Mouse (Mus musculus) stomach, embryonic 16.5 days (tissue): ENCODE measurements at regions not wholly inside any gene's neighbourhood (a gene's known extent, or its start where the extent isn't known, plus 50 kb on each side); places are given as distances from the start of the nearest gene placed in this dataset.
A peak's percentile ranks its signal among the peaks of the same experiment; 100 is the strongest.

Experiments
- ATAC-seq: fragments of 200-750 bp; cut with Nextera tagmentation; 2 replicates; pipeline ENCODE4 v1.8.0; 2017; ENCODE audit warnings: moderate number of reproducible peaks, moderate TSS enrichment; ENCODE audit not compliant: insufficient read depth, low FRiP score
- H3K27ac ChIP-seq: fragments of 300-500 bp; sonication (generic); 2 replicates; pipeline ENCODE4 v1.5.1; 2014; ENCODE audit warnings: low read length
- H3K27me3 ChIP-seq: fragments of 300-500 bp; sonication (generic); 2 replicates; pipeline ENCODE4 v1.6.1; 2014; ENCODE audit warnings: low read length, control low read depth, mixed read lengths; ENCODE audit not compliant: control insufficient read depth, insufficient read depth
- H3K36me3 ChIP-seq: fragments of 300-500 bp; sonication (generic); 2 replicates; pipeline ENCODE4 v1.6.1; 2014; ENCODE audit warnings: low read length; ENCODE audit not compliant: control insufficient read depth, insufficient read depth
- H3K4me1 ChIP-seq: fragments of 300-500 bp; sonication (generic); 2 replicates; pipeline ENCODE4 v1.6.1; 2014; ENCODE audit warnings: low read length, control low read depth, mixed read lengths; ENCODE audit not compliant: control insufficient read depth, insufficient read depth
- H3K4me2 ChIP-seq: fragments of 300-500 bp; sonication (generic); 2 replicates; pipeline ENCODE4 v1.6.1; 2014; ENCODE audit warnings: low read depth, low read length, mixed read lengths
- H3K4me3 ChIP-seq: fragments of 300-500 bp; sonication (generic); replicated peaks from 2 replicates; pipeline ENCODE4 v1.5.1; 2014; ENCODE audit warnings: mild to moderate bottlenecking, low read length
- H3K9ac ChIP-seq: fragments of 300-500 bp; sonication (generic); 2 replicates; pipeline ENCODE4 v1.6.1; 2014; ENCODE audit warnings: low read length
- H3K9me3 ChIP-seq: fragments of 300-500 bp; sonication (generic); replicated peaks from 2 replicates; pipeline ENCODE4 v1.6.1; 2016; ENCODE audit warnings: low read length, control low read depth; ENCODE audit not compliant: control insufficient read depth
- WGBS: fragments of 180-500 bp; shearing (Covaris S2); extraction: QIAGEN DNeasy Blood & Tissue Kit; methylation state at CpG from one replicate; pipeline ENCODE4 v1.1.7; 2014; 5-methylcytosine and 5-hydroxymethylcytosine counted together

- Histone ChIP-seq H3K27ac (no peak overlapping the region), H3K27me3 (no peaks in the 10 kb centered on the region), H3K4me1 (no peaks in the 10 kb centered on the region), H3K9ac (no peak overlapping the region), H3K4me3 (no peak overlapping the region), H3K36me3 (no peaks in the 10 kb centered on the region), H3K4me2 (no peak overlapping the region), H3K9me3 (no peaks in the 10 kb centered on the region)
- 86% methylated on average over 1 of the region's 1 CpGs for WGBS
- ATAC-seq, result no peak
Measured at GRCm38 (mm10) chr2:74073396-74073795, 162.3 kb upstream of the Atp5g3 start.

DNA sequence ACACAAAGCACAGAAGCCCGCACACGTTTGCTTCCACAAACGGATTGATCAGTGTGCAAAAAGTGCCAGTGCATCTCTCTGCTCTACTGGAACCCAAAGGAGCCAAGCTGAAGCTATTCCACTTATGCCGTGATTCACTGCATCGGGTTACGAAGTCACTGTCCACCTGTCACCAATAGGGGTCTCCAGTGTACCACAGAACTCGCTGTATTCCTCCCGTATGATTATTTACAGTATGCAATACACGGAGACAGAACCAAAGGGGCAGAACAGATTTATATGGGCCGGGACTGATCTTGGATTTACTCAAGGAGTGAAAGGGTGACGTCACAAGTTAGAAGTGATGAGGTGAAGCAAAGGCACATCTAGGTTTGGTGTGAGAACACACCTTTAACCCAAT, 155.5 kb upstream of the Atp5g3 start:
- peak; percentile 62; the same call in 1 of the 2 replicates for ATAC-seq
- no peak overlapping the region for H3K27ac ChIP-seq
- 3% methylated on average over 11 of the region's 11 CpGs for WGBS

DNA sequence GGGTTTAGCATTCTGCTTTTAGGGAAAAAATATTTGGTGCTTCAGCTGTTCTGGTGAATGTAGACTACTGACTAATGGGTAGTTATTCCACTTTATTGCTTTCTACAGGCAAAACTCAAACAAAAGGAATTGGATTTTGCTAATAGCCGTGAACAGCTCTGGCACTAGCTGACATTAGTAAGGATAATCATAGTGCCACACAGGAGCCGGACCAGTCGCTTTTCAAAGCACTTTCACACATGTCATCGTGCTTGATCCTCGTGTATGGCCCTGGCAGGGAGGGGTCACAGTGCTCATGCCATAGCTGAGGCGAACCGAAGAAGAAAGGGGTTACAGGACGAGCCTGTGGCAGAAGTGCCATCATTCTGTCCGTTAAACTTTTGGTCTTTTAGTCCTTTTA, 153.2 kb upstream of the Atp5g3 start:
- no peaks in the 10 kb centered on the region for H3K27me3 ChIP-seq
- H3K9me3 ChIP-seq, result no peaks in the 10 kb centered on the region
- no peak overlapping the region for H3K4me3 ChIP-seq
- no peak for ATAC-seq
- H3K4me2 ChIP-seq, result no peak overlapping the region
- no peaks in the 10 kb centered on the region for H3K4me1 ChIP-seq
- H3K27ac ChIP-seq, result no peak overlapping the region
- no peaks in the 10 kb centered on the region for H3K36me3 ChIP-seq
- 75% methylated on average over 9 of the region's 9 CpGs for WGBS
- H3K9ac ChIP-seq, result no peak overlapping the region

More for the DNA sequence above, 155.5 kb upstream of the Atp5g3 start:
- Histone ChIP-seq H3K4me1 (no peaks in the 10 kb centered on the region), H3K36me3 (no peaks in the 10 kb centered on the region), H3K9ac (no peak overlapping the region), H3K4me3 (no peak overlapping the region), H3K27me3 (no peaks in the 10 kb centered on the region), H3K4me2 (no peak overlapping the region), H3K9me3 (no peaks in the 10 kb centered on the region)

GRCm38 (mm10) chr2:74063777-74064176, 152.7 kb upstream of the Atp5g3 start:
- 75% methylated on average over 15 of the region's 15 CpGs for WGBS
- H3K27me3 ChIP-seq, result no peaks in the 10 kb centered on the region
- H3K9me3 ChIP-seq, result no peaks in the 10 kb centered on the region
- H3K36me3 ChIP-seq, result no peaks in the 10 kb centered on the region
- no peak overlapping the region for H3K27ac ChIP-seq
- ATAC-seq, result no peak
- H3K4me2 ChIP-seq, result no peak overlapping the region
- no peak overlapping the region for H3K4me3 ChIP-seq
- no peaks in the 10 kb centered on the region for H3K4me1 ChIP-seq
- H3K9ac ChIP-seq, result no peak overlapping the region

DNA sequence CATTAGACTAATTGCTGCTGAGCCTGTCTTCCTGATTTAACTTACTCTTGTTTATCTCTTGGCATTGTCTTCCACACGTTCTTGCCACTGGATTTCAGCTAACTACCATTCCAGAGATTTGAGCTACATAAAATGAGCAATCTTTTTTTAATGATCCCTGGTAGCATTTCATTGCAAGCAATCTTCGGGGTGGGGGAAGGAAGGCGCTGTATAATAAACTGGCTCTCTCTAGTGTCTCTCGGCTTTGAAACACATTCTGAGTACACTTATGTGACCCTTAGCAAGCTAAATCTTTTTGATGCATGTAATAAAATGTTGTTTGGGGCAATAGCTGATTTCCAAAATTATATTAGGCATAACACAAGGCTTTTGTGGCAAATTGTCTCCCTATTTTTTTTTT, 152.2 kb upstream of the Atp5g3 start:
- Histone ChIP-seq H3K4me3 (no peak overlapping the region), H3K27ac (no peak overlapping the region), H3K36me3 (no peaks in the 10 kb centered on the region), H3K4me2 (no peak overlapping the region), H3K9ac (no peak overlapping the region), H3K27me3 (no peaks in the 10 kb centered on the region), H3K9me3 (no peaks in the 10 kb centered on the region), H3K4me1 (no peaks in the 10 kb centered on the region)
- ATAC-seq, result no peak
- 69% methylated on average over 4 of the region's 4 CpGs for WGBS

- Histone ChIP-seq H3K9me3 (no peaks in the 10 kb centered on the region), H3K27ac (no peak overlapping the region), H3K4me1 (no peaks in the 10 kb centered on the region), H3K4me3 (no peak overlapping the region), H3K36me3 (no peaks in the 10 kb centered on the region), H3K4me2 (no peak overlapping the region), H3K9ac (no peak overlapping the region), H3K27me3 (no peaks in the 10 kb centered on the region)
- ATAC-seq, result no peak
- WGBS, result 81% methylated on average over 6 of the region's 6 CpGs
Measured at GRCm38 (mm10) chr2:74042430-74042829, 131.3 kb upstream of the Atp5g3 start.

DNA sequence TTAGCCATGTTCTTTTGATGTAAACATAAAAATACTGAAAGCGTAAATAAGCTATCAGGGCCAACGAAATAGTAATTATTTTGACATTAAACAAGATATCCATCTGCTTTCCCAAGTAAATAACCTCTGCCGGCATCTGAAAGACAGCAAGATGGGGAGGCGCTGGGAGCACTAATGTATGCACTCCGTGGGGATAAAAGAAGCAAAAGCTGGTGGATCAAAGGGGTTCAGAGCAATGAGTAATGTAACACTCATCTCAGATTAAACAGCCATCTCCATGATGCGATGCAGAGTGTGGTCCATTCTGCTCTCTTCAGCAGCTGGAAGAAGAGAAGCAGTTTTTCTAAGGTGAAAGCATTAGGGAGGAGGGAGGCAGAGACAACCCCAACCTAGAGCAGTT, 128.5 kb upstream of the Atp5g3 start:
- WGBS, result 26% methylated on average over 6 of the region's 6 CpGs
- no peaks in the 10 kb centered on the region for H3K36me3 ChIP-seq
- no peaks in the 10 kb centered on the region for H3K27me3 ChIP-seq
- no peaks in the 10 kb centered on the region for H3K9me3 ChIP-seq
- 0 out of 2 replicates have a peak, but pooled peaks cover 3% of the 10 kb centered on the region for H3K4me1 ChIP-seq
- no peak for ATAC-seq
- H3K9ac ChIP-seq, result no peak overlapping the region
- no peak overlapping the region for H3K4me3 ChIP-seq
- no peak overlapping the region for H3K27ac ChIP-seq
- no peak overlapping the region for H3K4me2 ChIP-seq

DNA sequence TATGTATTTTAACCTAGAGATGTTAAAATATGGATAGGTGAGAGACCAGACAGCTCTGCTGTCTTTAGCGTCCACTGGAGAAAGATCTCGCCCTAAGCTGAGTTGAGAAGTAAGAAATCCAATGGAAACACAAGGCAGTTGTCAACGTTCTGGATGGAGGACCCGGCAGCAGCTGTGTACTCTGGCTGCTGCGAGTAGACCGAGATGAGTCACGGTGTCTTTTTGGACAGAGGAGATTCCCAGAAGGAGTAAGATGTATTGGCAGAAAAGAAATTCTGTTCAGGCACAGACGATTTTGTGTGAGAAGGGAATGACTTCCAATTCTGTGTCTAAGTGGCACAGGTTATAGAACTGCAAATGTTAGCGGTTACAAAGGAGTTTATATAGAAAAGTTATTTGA, 124.9 kb upstream of the Atp5g3 start:
- ATAC-seq, result no peak
- no peak overlapping the region for H3K4me2 ChIP-seq
- no peaks in the 10 kb centered on the region for H3K36me3 ChIP-seq
- H3K27me3 ChIP-seq, result no peaks in the 10 kb centered on the region
- no peak overlapping the region for H3K9ac ChIP-seq
- no peak overlapping the region for H3K4me3 ChIP-seq
- H3K4me1 ChIP-seq, result 0 out of 2 replicates have a peak, but pooled peaks cover 3% of the 10 kb centered on the region
- no peak overlapping the region for H3K27ac ChIP-seq
- 82% methylated on average over 9 of the region's 9 CpGs for WGBS
- no peaks in the 10 kb centered on the region for H3K9me3 ChIP-seq

DNA sequence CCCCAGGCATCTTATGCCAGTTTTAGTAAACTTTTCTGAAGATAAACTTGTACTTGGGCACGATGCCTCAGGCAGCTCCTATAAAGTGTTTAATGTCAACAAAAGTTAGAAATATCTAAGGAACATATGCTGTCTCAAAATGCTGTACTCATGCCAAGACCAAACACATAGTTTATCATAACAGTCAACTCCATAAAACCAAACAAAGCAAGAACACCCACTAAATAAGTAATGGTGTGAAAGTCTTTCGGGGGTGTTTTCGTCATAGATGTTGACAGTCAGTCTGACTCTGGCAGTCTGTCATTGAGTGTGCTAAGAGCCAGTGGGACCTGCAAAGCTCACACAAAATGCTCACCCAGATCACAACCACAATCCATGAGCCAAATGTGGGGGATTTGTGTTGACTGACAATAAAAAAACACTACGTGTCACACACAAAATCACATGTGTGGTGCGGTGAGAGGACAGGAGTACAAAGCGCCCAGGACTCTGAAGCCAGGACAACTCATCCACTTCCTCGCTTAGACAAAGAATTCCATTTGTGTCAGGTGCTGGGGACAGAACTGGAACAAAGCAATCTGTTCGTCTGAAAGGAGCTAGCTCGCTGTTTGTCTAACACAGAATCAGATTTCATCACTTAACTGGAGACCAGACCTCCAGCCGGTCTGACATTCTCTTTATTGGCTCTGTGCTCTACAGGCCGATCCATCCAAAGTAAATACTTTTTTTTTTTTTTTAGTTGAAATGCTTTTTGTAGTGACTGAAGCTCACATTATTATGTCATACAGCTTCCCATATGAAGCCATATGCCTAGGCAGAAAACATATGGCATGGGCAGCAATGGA, 121.3 kb upstream of the Atp5g3 start:
- H3K27ac ChIP-seq, result no peak overlapping the region
- H3K27me3 ChIP-seq, result no peaks in the 10 kb centered on the region
- 45% methylated on average over 11 of the region's 11 CpGs for WGBS

More for the DNA sequence above, 121.3 kb upstream of the Atp5g3 start:
- Histone ChIP-seq H3K4me2 (no peak overlapping the region), H3K4me3 (no peak overlapping the region), H3K9ac (no peak overlapping the region), H3K4me1 (peaks cover 3% of the 10 kb centered on the region; the same call in 1 of the 2 replicates), H3K36me3 (no peaks in the 10 kb centered on the region), H3K9me3 (no peaks in the 10 kb centered on the region)
- ATAC-seq, result no peak
